Mouse (Mus musculus) central nervous system, embryonic 14 days (tissue): Measurements from ENCODE around the gene Csde1. TPM values are rescaled to one million over a fixed set of nuclear protein-coding genes. Genes with fewer than 3 reads are reported as not detected.

ENCODE experiments used
- polyA plus RNA-seq: library from polyadenylated mRNA; depleted of rRNA; stranded (reverse); fragments of >200 nt; gene quantifications from 2 replicates; pipeline ENCODE4 v1.2.3, GENCODE M21; 2012; rRNA removed

Gene Csde1
- polyA plus RNA-seq, result 96.0 and 105 TPM in 2 replicates

DNA sequence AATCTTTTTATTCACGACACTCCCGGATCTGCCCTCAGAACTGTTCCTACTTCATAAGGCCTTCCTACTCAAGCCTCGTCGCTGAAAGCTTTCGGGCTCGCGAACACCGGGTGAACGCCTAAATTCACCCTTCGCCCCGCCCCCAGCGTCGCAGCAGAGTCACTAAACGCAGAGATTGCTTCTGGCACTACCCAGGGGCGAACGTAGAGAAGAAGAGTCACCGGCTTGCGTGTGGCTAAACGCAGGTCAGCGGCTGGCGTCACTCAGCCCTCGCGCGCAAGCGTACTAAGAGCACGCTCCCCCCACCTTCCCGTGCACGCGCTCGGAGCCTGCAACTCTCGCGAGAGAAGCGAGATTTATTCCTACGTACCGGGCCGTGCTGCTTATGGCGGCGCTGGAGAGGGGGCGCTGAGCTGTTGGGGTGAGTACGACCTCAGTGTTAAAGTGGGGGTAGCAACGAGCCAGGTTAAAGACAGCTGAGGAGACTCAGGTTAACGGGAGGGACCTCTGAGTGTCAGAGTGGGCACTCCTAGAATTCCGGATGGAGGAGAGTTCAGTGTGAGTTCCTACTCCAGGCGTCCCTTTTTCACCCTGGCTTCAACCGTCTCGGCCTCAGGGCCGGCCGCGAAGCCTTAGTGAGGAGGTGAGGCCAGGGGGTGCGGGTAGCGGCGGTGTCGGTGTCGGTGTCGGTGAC, at the start of gene Csde1:
Gene Csde1, plus strand, starts transcription at position 178 of the 694 bp plus-strand sequence.

DNA sequence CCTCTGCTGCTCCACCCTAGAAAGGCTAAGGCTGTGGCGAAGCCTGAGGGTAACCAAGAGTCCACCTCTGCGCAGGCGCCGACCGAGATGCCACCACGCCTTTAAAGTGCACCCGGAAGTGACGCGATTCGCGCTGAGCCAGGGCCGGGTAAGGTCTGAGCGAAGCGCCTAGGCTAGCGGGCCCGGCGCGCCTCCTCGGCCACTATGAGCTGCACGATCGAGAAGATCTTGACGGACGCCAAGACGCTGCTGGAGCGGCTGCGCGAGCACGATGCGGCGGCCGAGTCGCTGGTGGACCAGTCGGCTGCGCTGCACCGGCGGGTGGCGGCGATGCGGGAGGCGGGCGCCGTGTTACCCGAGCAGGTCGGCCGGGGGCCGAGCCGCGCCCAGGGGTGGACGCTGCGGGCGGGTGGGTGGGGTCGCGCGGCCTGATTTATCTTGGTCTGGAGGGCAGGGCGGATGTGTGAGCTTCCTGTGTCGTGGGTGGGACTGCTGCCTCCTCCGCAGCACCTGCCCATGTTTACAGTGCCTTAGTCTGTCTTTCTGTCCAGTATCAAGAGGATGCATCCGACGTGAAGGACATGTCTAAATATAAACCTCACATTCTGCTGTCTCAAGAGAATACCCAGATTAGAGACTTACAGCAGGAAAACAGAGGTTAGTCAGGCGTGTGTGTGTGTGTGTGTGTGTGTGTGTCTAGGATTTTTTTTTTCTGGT, 24.5 kb upstream of the Csde1 start, which contains the start of gene Sike1:
Gene Sike1, plus strand, starts transcription at position 104 of the 717 bp plus-strand sequence.

DNA sequence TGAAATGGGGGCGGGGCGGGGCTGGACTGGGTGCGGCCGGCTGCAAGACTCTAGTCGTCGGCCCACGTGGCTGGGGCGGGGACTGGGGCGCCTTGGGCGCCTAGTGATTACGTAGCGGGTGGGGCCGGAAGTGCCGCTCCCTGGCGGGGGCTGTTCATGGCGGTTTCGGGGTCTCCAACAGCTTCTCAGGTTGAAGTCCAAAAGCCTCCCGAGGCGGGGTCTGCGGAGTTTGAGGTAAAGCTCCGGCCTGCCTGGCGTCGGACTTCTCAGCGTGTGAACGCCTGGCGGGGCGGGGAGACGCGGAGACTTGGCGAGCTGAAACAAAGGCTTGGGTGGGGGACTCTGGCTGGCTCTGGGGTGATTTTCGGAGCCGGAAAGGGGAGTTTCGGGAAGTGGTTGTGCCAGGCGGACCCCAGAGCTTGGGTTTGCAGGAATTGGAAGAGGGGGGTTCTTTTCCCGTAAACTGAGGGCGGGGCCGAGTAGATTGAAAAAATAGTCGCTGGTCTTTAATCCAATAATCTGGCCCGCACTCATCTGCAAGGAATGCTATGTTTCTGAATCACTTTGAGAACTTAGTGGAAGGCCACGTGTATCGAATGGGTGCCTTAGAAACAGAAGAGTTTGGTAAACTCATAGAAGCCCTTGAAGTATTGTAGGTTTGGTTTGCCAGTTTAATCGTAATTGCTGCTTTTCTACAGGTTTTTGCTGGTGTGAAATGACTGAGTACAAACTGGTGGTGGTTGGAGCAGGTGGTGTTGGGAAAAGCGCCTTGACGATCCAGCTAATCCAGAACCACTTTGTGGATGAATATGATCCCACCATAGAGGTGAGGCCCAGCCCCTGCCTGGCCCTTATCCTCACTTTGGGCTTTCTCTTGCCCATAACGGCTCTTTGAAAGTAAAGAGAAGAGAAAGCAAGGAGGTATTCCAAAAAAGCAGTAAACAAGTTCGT, 38.3 kb downstream of the Csde1 start, which contains the start of gene Nras:
Gene Nras, plus strand, starts transcription at position 79 of the 951 bp plus-strand sequence.

DNA sequence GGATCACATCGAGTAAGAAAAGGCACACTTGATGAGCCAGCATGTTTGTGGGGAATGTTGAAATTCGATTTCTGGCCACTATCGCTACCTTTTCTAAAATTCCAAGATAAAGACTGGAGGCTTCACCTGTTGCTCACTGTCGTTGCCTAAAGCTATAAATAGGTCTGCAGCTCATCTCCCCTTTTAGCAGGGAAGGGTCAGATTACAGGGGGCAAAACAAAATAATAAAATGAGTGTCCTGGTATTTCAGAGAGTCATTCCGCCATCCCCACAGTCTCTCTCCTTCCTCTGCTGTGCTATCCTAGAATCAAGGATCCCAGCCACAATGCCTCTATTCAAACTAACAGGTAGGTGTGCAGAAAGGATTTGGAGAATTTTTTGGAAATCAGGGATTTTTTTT, 53.5 kb downstream of the Csde1 start, which contains the start of gene Ampd1:
Gene Ampd1, plus strand, starts transcription at position 244 of the 400 bp plus-strand sequence.

DNA sequence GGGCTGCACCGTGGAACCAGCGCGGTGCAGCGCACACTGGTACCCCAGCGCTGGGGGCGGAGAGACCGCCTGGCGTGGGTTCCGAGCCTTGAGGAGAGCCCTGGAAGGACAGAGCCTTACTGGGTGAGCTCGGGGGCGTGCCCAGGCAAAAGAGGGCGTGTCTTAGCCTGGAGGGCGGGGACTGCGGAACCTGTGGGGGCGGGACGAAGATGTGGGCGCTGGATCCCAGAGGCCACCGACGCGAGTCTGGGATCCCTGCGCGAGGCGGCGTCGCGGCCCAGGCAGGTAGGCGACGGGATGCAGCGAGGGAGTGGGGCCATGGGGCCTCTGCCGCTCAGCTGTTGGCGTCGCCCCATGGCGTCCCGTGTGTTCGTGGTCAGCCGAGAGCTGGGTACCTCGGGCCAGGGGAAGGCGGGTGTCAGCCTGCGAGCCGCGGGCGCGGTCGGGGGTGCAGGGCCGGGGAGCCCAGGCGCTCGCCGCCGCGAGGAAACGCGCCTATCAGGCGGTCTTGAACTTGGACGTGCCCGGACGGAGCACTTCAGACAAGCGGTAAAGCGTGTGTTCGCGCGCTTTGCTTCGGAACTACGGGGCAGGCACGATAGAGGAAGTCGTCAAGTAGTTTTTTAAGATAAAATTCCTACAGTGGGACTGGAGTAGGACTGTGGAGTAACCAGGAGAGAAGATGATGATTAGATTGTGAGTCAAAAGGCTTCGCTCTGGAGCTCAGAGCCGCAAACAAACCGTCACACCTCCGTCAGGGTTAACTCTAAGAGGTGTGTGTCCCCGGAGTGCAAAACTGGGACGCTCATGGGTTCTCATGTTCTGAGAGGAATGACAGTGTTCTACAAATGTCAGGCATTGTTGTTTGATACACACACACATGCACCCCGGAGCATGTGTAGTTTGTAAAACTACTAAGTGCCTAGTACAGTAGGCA, 82.5 kb downstream of the Csde1 start, which contains the start of gene Dennd2c:
Gene Dennd2c, plus strand, starts transcription at position 151 of the 937 bp plus-strand sequence.

Other genes starting within 250 kb of the Csde1 start
- gene Tshb, start 237.7 kb upstream of the Csde1 start, polyA plus RNA-seq, result 0.99 TPM in 1 of 2 replicates, not detected in the other
- gene Sycp1, start 84.3 kb upstream of the Csde1 start, polyA plus RNA-seq, result not detected in 2 replicates
- gene Nr1h5, start 56.3 kb upstream of the Csde1 start, polyA plus RNA-seq, result 0.11 and 0.23 TPM in 2 replicates
- gene Sike1, start 24.7 kb upstream of the Csde1 start, polyA plus RNA-seq, result 48.2 and 50.7 TPM in 2 replicates
- gene Nras, start 37.9 kb downstream of the Csde1 start, polyA plus RNA-seq, result 69.9 and 72.5 TPM in 2 replicates
- 0.11 and 2.7 TPM in 2 replicates for gene Ampd1, start 53.6 kb downstream of the Csde1 start, polyA plus RNA-seq
- gene Dennd2c, start 82.2 kb downstream of the Csde1 start, polyA plus RNA-seq, result 1.3 and 2.2 TPM in 2 replicates
- 185 and 198 TPM in 2 replicates for gene Bcas2, start 151.2 kb downstream of the Csde1 start, polyA plus RNA-seq